Mouse (Mus musculus) embryo, embryonic 11.5 days (tissue): ENCODE measurements around the gene Nrf1.

Source experiments
- DNase-seq: peaks from one replicate; pipeline ENCODE4 v3.0.0-alpha.2; 2012; ENCODE audit warnings: low read depth, low spot score

Nrf1 gene

GRCm38 (mm10) chr6:30147058-30147457 lies 99.3 kb downstream of the Nrf1 start:
- DNase-seq, result no peak

- DNase-seq, result no peak
Observed at GRCm38 (mm10) chr6:30147753-30148152, 100.0 kb downstream of the Nrf1 start.

DNA sequence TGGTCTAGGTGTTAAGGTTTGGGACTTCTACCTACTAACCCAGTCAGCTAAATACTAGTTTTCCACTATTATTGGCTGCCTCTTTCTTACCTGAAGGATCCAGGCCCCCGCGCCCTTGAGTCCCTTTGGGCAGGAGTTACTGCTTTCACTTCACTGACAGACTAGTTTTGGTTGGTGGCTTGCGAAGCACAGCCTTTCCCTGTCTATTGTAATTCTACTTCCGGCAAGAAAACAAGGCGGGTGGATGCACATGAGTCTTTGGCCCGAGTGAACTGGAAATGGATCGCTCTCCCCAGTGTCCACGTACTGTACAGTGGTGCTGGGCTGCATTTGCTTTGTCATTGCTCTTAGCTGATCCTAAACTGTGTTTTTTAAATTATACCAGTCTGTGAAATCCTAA lies 102.7 kb downstream of the Nrf1 start:
- DNase-seq, result no peak

DNA sequence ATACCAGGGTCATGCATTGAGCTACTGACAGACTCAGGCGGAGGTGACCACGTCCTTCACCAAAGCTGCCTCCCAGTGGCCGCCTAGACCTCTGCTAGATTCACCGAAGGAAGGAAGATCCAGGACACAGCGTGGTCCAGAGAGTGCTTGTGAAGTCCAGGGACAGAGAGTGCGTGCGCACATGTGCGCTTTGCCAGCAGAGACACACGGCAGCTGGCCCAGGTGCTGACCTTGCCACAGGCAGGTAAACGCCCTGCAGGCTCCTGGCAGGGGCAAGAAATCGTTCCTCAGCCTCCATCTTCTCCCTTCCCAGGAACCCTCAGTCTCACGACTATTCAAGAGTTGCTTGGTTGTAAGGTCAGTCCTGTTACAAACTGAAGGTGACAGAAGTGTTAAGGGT lies 104.4 kb downstream of the Nrf1 start:
- DNase-seq, result no peak

DNA sequence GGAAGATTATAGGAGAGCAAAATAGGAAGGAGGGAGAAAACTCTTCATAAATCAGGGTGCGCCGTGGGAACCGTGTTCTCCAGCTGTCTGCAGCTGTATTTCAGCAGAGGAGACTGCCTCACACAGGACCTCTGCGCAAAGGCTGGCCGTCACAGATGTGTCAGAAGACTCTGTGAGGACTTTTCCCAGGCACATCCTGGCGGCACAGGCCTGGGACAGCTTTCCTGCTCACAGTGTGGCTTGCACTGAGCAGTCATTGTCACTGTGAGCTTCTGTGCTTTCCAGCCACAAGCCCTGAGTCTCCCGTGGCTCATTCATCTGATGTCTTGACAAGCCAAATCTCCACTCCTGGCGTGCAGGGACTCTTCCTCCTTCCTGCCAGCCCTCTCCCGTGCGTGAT lies 104.9 kb downstream of the Nrf1 start:
- no peak for DNase-seq

GRCm38 (mm10) chr6:30153076-30153475 lies 105.3 kb downstream of the Nrf1 start:
- no peak for DNase-seq

DNA sequence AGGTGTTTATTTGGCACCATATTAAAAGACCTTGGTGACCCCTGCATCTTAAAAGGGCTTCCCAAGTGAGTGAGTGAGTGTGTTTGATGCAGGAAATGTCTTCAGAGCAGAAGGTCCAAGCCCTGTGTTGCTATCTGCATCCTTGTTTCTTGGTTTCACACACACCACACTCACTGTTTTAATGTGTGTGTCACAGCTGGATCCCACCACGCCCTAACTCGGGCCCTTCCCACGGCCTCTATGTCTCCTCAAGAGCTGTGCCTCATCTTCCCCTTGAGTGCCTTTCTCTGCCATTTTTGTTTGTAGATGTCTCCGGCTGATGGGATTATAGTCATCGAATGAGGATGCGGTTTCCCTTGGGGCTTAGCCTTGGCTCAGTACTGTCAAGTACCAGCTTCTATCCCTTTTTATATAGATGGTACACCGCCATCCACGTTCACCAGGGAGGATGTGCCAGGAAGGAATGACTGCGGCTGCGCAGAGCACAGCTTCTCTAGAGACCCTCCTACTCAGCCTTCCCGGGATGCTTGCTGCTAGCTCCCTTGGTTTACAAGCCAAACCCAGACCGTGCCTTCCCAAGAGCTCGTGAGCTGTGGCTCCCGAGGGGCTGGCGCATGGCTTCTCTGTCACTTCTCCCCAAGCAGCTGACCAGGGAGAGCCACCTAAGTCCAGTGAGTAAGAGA lies 106.1 kb downstream of the Nrf1 start:
- DNase-seq, result no peak

DNA sequence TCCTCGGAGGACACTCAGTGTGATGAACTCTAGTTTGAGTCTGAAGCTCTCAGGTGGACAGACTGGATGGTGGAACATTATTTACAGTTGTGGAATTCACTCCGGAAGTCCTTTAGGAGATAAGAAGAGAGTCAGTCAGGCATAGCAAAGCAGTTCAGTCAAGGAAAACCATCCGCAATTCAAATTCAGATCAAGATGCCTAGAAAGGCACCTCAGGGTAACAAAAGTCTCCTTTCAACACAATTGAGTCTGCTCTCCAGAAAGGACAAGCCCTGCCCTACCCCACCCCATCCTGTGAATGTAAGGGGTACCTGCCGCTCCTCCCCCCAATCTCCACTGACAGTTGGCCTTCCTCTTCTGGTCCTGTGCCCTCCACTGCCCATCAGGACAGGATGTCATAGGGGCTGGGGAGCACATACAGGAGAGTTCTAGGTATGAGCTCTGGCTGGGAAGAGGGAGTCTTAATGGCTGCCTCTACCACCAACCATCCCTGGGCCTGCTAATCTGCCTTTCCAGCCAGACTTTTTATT lies 111.8 kb downstream of the Nrf1 start:
- DNase-seq, result no peak

GRCm38 (mm10) chr6:30160408-30160807 lies 112.6 kb downstream of the Nrf1 start:
- DNase-seq, result no peak

- no peak for DNase-seq
Observed at GRCm38 (mm10) chr6:30161618-30162017, 113.8 kb downstream of the Nrf1 start.

- DNase-seq, result no peak
Observed at GRCm38 (mm10) chr6:30162091-30162490, 114.3 kb downstream of the Nrf1 start.

GRCm38 (mm10) chr6:30166349-30166748 lies 118.6 kb downstream of the Nrf1 start:
- DNase-seq, result no peak

GRCm38 (mm10) chr6:30167192-30167591 lies 119.4 kb downstream of the Nrf1 start:
- no peak for DNase-seq

DNA sequence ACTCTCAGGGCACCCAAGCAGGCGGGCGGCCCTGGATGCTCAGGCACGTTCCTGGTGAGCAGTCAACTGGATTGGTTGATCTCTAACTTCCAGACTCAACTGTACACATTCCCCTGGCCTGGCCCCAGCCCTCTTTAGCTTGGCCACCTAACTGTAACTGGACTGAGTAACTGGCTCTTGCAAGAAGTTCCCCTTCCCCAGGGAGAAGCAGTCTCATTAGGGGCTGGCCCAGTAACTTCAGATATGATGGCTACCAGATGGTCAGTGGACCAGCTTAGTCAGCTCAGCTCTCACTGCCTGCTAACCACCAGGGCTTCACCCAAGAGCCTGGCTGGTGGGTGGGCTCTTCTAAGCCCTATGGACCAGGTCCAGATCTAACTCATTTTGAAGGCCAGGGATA lies 120.5 kb downstream of the Nrf1 start:
- no peak for DNase-seq

- no peak for DNase-seq
Observed at GRCm38 (mm10) chr6:30169148-30169547, 121.4 kb downstream of the Nrf1 start.

GRCm38 (mm10) chr6:30171226-30171625 lies 123.4 kb downstream of the Nrf1 start:
- DNase-seq, result no peak

DNA sequence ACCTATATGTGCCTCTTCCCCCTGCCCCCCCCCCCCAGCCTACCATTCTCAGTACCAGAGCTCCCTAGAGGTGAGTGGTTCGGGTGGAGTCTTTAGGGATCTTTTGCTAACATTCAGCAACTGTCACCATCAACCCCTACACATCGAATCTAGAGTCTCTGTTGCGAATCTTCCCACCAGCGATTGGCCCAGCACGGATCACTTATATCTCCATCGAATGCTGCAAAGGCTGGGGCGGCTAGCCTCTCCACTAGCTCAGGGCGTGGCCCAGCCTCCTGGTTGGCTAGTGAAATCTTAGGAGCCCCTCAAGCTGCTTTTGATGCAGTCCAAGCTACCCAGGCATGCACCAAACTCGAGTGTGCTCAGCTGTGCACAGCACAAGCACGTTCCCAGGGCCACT lies 124.2 kb downstream of the Nrf1 start:
- no peak for DNase-seq

- DNase-seq, result no peak
Observed at GRCm38 (mm10) chr6:30172441-30172819, 124.6 kb downstream of the Nrf1 start.

- no peak for DNase-seq
Observed at GRCm38 (mm10) chr6:30172820-30173550, 125.2 kb downstream of the Nrf1 start.

DNA sequence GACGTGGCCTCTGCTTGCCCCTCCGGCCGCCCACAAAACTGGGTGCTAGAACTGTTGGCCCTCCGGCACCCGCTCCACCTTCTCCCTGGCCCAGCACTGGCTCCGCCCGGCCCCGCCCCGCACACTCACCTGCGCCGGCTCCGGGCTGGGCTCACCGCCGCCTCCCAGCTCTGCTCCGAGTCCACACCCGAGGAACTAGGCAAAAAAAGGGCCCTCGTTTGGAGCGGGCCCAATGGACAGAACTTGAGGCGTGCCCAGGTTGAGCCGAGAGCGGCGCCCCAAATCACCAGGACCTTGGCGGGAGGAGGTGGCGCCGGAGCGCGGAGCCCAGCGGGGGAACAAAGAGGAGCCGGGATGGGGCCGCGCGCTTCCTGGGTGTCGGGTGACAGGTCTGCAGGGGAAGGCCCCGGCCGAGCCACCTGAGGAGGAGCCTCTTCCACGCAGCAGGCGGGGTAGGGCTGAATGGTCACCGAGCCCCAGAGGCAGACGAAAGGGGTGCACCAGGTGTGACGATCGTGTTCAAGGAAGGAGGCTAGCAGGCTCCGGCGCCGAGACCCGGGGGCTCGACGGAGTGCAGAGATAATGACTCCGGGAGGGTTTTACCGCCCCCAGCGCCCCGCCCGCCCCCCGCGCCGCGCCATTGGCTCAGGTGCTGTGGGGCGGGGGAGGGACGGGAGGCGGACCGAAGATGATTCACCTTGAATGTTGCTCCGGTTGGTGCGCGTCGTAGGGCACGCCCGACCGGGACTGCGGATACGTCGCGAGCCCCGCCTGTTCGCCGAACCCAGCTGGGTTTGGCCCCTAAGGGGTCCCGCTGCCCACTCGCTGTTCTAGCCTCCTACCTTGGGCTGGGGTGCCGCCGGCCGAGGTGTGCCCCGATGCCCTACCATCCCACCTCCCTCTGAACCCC lies 126.0 kb downstream of the Nrf1 start:
- no peak for DNase-seq

GRCm38 (mm10) chr6:30174461-30175224 lies 126.9 kb downstream of the Nrf1 start:
- DNase-seq, result no peak
